Mouse (Mus musculus): ENCODE measurements around the gene Dnah6. TPM values are rescaled to one million over a fixed set of nuclear protein-coding genes. Genes with fewer than 3 reads are reported as not detected.

Dnah6 gene
- polyA plus RNA-seq, 1 experiment, result 0.70 TPM

GRCm38 (mm10) chr6:73222841-73223526, 1.5 kb upstream of the Dnah6 start:
- H3K4me1 ChIP-seq (ENCODE audit: control insufficient read depth, insufficient read depth, low read length), result no peaks in the 10 kb centered on the region; the same call in 1 of the 2 replicates
- no peak overlapping the region for H3K27ac ChIP-seq (ENCODE audit: control insufficient read depth, insufficient read depth, low read depth, low read length, poor library complexity)
- WGBS, result 65% methylated on average over 10 of the region's 10 CpGs

GRCm38 (mm10) chr6:73221958-73222735, 696 bp upstream of the Dnah6 start:
- WGBS, result 38% methylated on average over 23 of the region's 23 CpGs
- TF ChIP-seq CTCF (IDR thresholded peaks at IDR 0.05; ENCODE audit: control insufficient read depth, insufficient read depth, low read length) (no peak), POLR2A (IDR thresholded peaks at IDR 0.05; ENCODE audit: borderline replicate concordance, control insufficient read depth, low read depth, low read length) (no peak)
- Histone ChIP-seq H3K4me3 (replicated peaks; ENCODE audit: control insufficient read depth, low read depth, low read length) (no peak overlapping the region), H3K4me1 (ENCODE audit: control insufficient read depth, insufficient read depth, low read length) (no peaks in the 10 kb centered on the region), H3K27ac (ENCODE audit: control insufficient read depth, insufficient read depth, low read depth, low read length, poor library complexity) (no peak overlapping the region)

More at GRCm38 (mm10) chr6:73222841-73223526, 1.5 kb upstream of the Dnah6 start:
- no peak overlapping the region for H3K4me3 ChIP-seq (replicated peaks; ENCODE audit: control insufficient read depth, low read depth, low read length)
- no peak for TF ChIP-seq CTCF (IDR thresholded peaks at IDR 0.05; ENCODE audit: control insufficient read depth, insufficient read depth, low read length)
- no peak for TF ChIP-seq POLR2A (IDR thresholded peaks at IDR 0.05; ENCODE audit: borderline replicate concordance, control insufficient read depth, low read depth, low read length)

GRCm38 (mm10) chr6:73211602-73212001, 9.8 kb downstream of the Dnah6 start:
- TF ChIP-seq CTCF (IDR thresholded peaks at IDR 0.05; ENCODE audit: control insufficient read depth, insufficient read depth, low read length), result no peak
- no peak for TF ChIP-seq POLR2A (IDR thresholded peaks at IDR 0.05; ENCODE audit: borderline replicate concordance, control insufficient read depth, low read depth, low read length)
- no peak overlapping the region for H3K4me3 ChIP-seq (replicated peaks; ENCODE audit: control insufficient read depth, low read depth, low read length)
- H3K4me1 ChIP-seq (ENCODE audit: control insufficient read depth, insufficient read depth, low read length), result peaks cover 3% of the 10 kb centered on the region
- no peak overlapping the region for H3K27ac ChIP-seq (ENCODE audit: control insufficient read depth, insufficient read depth, low read depth, low read length, poor library complexity)

- TF ChIP-seq CTCF (IDR thresholded peaks at IDR 0.05; ENCODE audit: control insufficient read depth, insufficient read depth, low read length) (no peak), POLR2A (IDR thresholded peaks at IDR 0.05; ENCODE audit: borderline replicate concordance, control insufficient read depth, low read depth, low read length) (no peak)
- Histone ChIP-seq H3K4me3 (replicated peaks; ENCODE audit: control insufficient read depth, low read depth, low read length) (no peak overlapping the region), H3K27ac (ENCODE audit: control insufficient read depth, insufficient read depth, low read depth, low read length, poor library complexity) (no peak overlapping the region), H3K4me1 (ENCODE audit: control insufficient read depth, insufficient read depth, low read length) (peaks cover 3% of the 10 kb centered on the region)
- WGBS, result 50% methylated on average over 3 of the region's 3 CpGs
Observed at GRCm38 (mm10) chr6:73211036-73211435, 10.4 kb downstream of the Dnah6 start.

- TF ChIP-seq POLR2A (IDR thresholded peaks at IDR 0.05; ENCODE audit: borderline replicate concordance, control insufficient read depth, low read depth, low read length) (no peak), CTCF (IDR thresholded peaks at IDR 0.05; ENCODE audit: control insufficient read depth, insufficient read depth, low read length) (no peak)
- Histone ChIP-seq H3K27ac (ENCODE audit: control insufficient read depth, insufficient read depth, low read depth, low read length, poor library complexity) (no peak overlapping the region), H3K4me3 (replicated peaks; ENCODE audit: control insufficient read depth, low read depth, low read length) (no peak overlapping the region), H3K4me1 (ENCODE audit: control insufficient read depth, insufficient read depth, low read length) (peaks cover 3% of the 10 kb centered on the region)
- WGBS, result 1% methylated on average over 4 of the region's 4 CpGs
Observed at GRCm38 (mm10) chr6:73210445-73210972, 10.9 kb downstream of the Dnah6 start.

GRCm38 (mm10) chr6:73209598-73209997, 11.9 kb downstream of the Dnah6 start:
- 88% methylated on average over 6 of the region's 6 CpGs for WGBS
- H3K4me1 ChIP-seq (ENCODE audit: control insufficient read depth, insufficient read depth, low read length), result peaks cover 3% of the 10 kb centered on the region
- no peak for TF ChIP-seq POLR2A (IDR thresholded peaks at IDR 0.05; ENCODE audit: borderline replicate concordance, control insufficient read depth, low read depth, low read length)
- TF ChIP-seq CTCF (IDR thresholded peaks at IDR 0.05; ENCODE audit: control insufficient read depth, insufficient read depth, low read length), result no peak
- H3K27ac ChIP-seq (ENCODE audit: control insufficient read depth, insufficient read depth, low read depth, low read length, poor library complexity), result no peak overlapping the region
- no peak overlapping the region for H3K4me3 ChIP-seq (replicated peaks; ENCODE audit: control insufficient read depth, low read depth, low read length)

GRCm38 (mm10) chr6:73204937-73205336, 16.5 kb downstream of the Dnah6 start:
- H3K27ac ChIP-seq (ENCODE audit: control insufficient read depth, insufficient read depth, low read depth, low read length, poor library complexity), result no peak overlapping the region
- no peak overlapping the region for H3K4me3 ChIP-seq (replicated peaks; ENCODE audit: control insufficient read depth, low read depth, low read length)
- TF ChIP-seq POLR2A (IDR thresholded peaks at IDR 0.05; ENCODE audit: borderline replicate concordance, control insufficient read depth, low read depth, low read length) (no peak), CTCF (IDR thresholded peaks at IDR 0.05; ENCODE audit: control insufficient read depth, insufficient read depth, low read length) (no peak)
- WGBS, result 68% methylated on average over 4 of the region's 4 CpGs
- peaks cover 3% of the 10 kb centered on the region for H3K4me1 ChIP-seq (ENCODE audit: control insufficient read depth, insufficient read depth, low read length)

- no peak overlapping the region for H3K4me3 ChIP-seq (replicated peaks; ENCODE audit: control insufficient read depth, low read depth, low read length)
- TF ChIP-seq CTCF (IDR thresholded peaks at IDR 0.05; ENCODE audit: control insufficient read depth, insufficient read depth, low read length), result no peak
- TF ChIP-seq POLR2A (IDR thresholded peaks at IDR 0.05; ENCODE audit: borderline replicate concordance, control insufficient read depth, low read depth, low read length), result no peak
- WGBS, result 62% methylated on average over 2 of the region's 2 CpGs
- H3K27ac ChIP-seq (ENCODE audit: control insufficient read depth, insufficient read depth, low read depth, low read length, poor library complexity), result no peak overlapping the region
- no peaks in the 10 kb centered on the region for H3K4me1 ChIP-seq (ENCODE audit: control insufficient read depth, insufficient read depth, low read length)
Observed at GRCm38 (mm10) chr6:73203724-73204123, 17.7 kb downstream of the Dnah6 start.
